Mouse (Mus musculus): ENCODE results near the gene Txnrd3. TPM values are rescaled to one million over a fixed set of nuclear protein-coding genes. Genes with fewer than 3 reads are reported as not detected.

Txnrd3 gene
- 1.2 TPM for polyA plus RNA-seq (2017; shearing (Covaris generic))

DNA sequence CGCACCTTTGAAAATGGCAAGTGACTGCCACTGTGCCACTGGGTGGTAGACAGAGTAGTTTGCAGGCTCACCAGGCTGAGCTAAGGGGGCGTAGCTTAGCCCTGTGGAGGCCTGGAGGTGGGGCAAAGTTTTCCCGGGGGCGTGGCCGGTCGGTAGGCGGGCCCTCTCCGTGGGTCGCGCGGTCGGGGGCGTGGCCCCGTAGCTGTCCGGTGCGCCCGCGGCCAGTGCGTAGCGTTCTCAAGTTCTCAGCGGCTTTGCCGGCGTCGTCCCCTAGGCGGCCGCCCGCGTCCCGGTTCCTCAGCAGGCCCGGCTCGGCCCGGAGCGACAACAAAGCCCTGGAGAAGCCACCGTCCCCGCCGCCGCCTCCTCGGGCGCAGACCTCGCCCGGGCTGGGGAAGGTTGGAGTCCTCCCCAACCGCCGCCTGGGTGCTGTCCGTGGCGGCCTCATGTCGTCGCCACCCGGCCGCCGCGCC lies at the start of gene Txnrd3:
TSS of gene Txnrd3 (plus strand) at position 191 of the 473 bp plus-strand sequence.

DNA sequence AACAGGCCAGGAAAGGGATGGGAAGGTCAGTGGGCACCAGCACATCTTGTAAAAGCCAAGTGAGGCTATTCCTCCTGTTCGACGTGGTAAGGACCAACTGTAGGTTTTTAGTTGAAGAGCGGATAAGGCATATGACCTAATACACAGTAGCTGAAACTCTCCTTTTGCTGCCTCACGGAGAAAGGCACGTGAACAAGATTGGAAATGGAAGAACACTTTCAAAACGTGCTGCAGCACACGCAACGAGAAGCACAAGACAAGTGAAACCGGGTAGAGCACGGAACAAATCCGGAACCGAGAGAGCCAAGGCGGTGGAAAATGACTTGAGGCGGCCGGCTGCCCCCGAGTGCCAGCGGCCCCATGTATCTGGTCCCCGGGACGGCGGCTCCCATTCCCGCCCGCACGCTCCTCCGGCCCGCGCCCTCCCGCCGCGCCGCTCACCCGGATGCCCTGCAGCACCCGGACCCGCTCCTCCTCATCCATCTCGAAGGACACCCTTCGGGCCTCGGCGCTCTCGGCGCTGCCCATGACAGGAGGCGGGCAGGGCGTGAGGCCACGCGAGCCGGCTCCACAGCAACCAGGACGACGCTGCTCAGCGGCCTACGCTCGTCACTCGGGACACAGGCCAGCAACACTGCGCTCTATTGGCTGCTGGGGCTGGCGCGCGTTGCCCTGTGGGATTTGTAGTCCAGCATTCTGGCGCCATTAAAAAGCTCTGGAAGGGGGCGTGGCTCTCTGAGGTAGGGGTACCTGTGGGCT lies 48.6 kb upstream of the Txnrd3 start, which contains the start of gene Chchd6:
TSS of gene Chchd6 (minus strand) at position 635 of the 759 bp plus-strand sequence.

DNA sequence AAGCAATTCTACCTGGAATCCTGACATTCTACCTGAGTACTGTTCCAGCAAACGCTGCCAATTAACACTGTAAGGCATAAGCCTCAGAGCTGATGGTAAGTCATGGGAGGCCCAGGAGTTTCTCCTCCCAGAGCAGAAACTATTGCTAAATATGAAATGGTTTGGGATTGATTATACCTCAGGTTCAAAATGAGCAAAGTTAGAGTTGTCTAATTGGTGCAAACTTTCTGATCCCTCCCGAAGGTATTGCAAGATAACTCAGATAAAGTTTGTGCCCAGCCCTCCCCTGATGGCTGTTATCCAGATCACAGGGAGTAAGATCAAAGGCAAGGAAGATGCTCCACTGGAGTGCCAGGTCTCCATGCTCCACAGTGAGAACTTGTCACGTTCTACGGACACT lies 63.5 kb downstream of the Txnrd3 start, which contains the start of gene Vmn1r40:
TSS of gene Vmn1r40 (plus strand) at position 301 of the 400 bp plus-strand sequence.

Other genes with a start within 250 kb of the Txnrd3 start
- gene Chchd6, start 48.3 kb upstream of the Txnrd3 start, polyA plus RNA-seq (2017; shearing (Covaris generic)), result 5.9 TPM
- not detected for gene Vmn1r40, start 63.6 kb downstream of the Txnrd3 start, polyA plus RNA-seq (2017; shearing (Covaris generic))
- gene Vmn1r41, start 96.8 kb downstream of the Txnrd3 start, polyA plus RNA-seq (2017; shearing (Covaris generic)), result not detected
- not detected for gene Vmn1r42, start 232.4 kb downstream of the Txnrd3 start, polyA plus RNA-seq (2017; shearing (Covaris generic))
- 0.17 TPM for gene Vmn1r43, start 232.4 kb downstream of the Txnrd3 start, polyA plus RNA-seq (2017; shearing (Covaris generic))
- not detected for gene Vmn1r44, start 239.7 kb downstream of the Txnrd3 start, polyA plus RNA-seq (2017; shearing (Covaris generic))